Mouse (Mus musculus): ENCODE measurements at regions not wholly inside any gene's neighbourhood (a gene's known extent, or its start where the extent isn't known, plus 50 kb on each side); places are given as distances from the start of the nearest gene placed in this dataset.

DNA sequence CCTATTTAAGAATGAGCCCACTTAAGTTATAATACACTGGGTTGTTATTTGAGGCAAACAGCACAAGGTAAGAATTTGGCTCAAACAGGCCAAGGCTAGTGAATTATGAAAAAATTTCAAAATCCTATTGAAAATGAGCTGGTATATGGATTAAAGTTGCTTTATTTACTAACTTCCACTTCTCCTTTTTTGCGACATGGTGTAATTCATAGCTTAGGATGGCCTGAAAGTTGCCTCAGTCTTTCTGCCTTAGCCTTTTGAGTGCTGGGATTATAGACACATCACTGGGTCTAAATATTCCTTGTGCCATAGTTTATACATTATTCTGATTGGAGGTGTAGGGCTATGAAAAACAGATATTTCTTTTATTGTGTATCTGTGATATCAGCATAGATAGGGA lies 81.9 kb downstream of the Edem1 start:
- Histone ChIP-seq H3K4me3 (ENCODE audit: low read depth, low read length) (no peak overlapping the region), H3K9ac (replicated peaks; ENCODE audit: low read length, poor library complexity, severe bottlenecking) (no peak overlapping the region), H3K27ac (ENCODE audit: low read depth, low read length) (no peak overlapping the region), H3K36me3 (ENCODE audit: insufficient read depth, low read length) (no peaks in the 10 kb centered on the region), H3K4me2 (ENCODE audit: low read depth, low read length, poor library complexity, severe bottlenecking) (no peak overlapping the region), H3K9me3 (ENCODE audit: low read length) (no peaks in the 10 kb centered on the region), H3K4me1 (ENCODE audit: insufficient read depth, low read length) (no peaks in the 10 kb centered on the region), H3K27me3 (ENCODE audit: insufficient read depth, low read length) (no peaks in the 10 kb centered on the region)
- DNase-seq (ENCODE audit: low spot score) (no peak), ATAC-seq (ENCODE audit: low FRiP score) (no peak)
- 93% methylated on average over 1 of the region's 1 CpGs for WGBS
- TF ChIP-seq CTCF (IDR thresholded peaks at IDR 0.05): no peak

- Histone ChIP-seq H3K9ac (replicated peaks; ENCODE audit: low read length, poor library complexity, severe bottlenecking) (no peak overlapping the region), H3K36me3 (ENCODE audit: insufficient read depth, low read length) (no peaks in the 10 kb centered on the region), H3K4me1 (ENCODE audit: insufficient read depth, low read length) (no peaks in the 10 kb centered on the region), H3K4me2 (ENCODE audit: low read depth, low read length, poor library complexity, severe bottlenecking) (no peak overlapping the region), H3K27ac (ENCODE audit: low read depth, low read length) (no peak overlapping the region), H3K9me3 (ENCODE audit: low read length) (no peaks in the 10 kb centered on the region), H3K27me3 (ENCODE audit: insufficient read depth, low read length) (no peaks in the 10 kb centered on the region), H3K4me3 (ENCODE audit: low read depth, low read length) (no peak overlapping the region)
- no peak for DNase-seq (ENCODE audit: low spot score)
- ATAC-seq (ENCODE audit: low FRiP score): no peak
- WGBS: 46% methylated on average over 7 of the region's 7 CpGs
- TF ChIP-seq CTCF (IDR thresholded peaks at IDR 0.05): no peak
Measured at GRCm38 (mm10) chr6:108912539-108912938, 84.1 kb downstream of the Edem1 start.

GRCm38 (mm10) chr6:108919372-108919913 lies 91.0 kb downstream of the Edem1 start:
- no peaks in the 10 kb centered on the region for H3K27me3 ChIP-seq (ENCODE audit: insufficient read depth, low read length)
- no peak for DNase-seq (ENCODE audit: low spot score)
- no peak overlapping the region for H3K4me3 ChIP-seq (ENCODE audit: low read depth, low read length)
- no peak for ATAC-seq (ENCODE audit: low FRiP score)
- 48% methylated on average over 2 of the region's 2 CpGs for WGBS
- H3K36me3 ChIP-seq (ENCODE audit: insufficient read depth, low read length): no peaks in the 10 kb centered on the region
- TF ChIP-seq CTCF (IDR thresholded peaks at IDR 0.05): no peak
- no peak overlapping the region for H3K4me2 ChIP-seq (ENCODE audit: low read depth, low read length, poor library complexity, severe bottlenecking)
- no peaks in the 10 kb centered on the region for H3K9me3 ChIP-seq (ENCODE audit: low read length)
- H3K9ac ChIP-seq (replicated peaks; ENCODE audit: low read length, poor library complexity, severe bottlenecking): no peak overlapping the region
- no peak overlapping the region for H3K27ac ChIP-seq (ENCODE audit: low read depth, low read length)
- no peaks in the 10 kb centered on the region for H3K4me1 ChIP-seq (ENCODE audit: insufficient read depth, low read length)

DNA sequence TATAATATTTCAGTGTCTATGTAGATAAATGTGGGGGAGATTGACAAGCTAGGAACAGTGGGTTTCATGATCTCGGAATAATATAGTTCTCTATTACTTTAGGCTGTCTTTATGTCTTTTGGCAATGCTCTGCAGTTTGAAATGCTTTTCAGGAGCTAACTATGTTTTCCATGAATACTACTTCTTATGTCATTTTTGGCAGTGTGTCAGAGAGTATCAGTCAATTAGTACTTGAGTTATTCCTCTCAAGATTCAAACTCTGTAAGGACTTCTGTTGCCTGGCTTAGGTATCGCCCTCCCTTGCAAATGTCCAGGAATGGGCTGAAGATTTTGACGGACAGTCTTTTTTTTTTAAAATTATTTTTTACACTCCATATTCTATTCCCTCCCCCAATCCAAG lies 92.7 kb downstream of the Edem1 start:
- no peak for ATAC-seq (ENCODE audit: low FRiP score)
- H3K9me3 ChIP-seq (ENCODE audit: low read length): no peaks in the 10 kb centered on the region
- H3K4me1 ChIP-seq (ENCODE audit: insufficient read depth, low read length): no peaks in the 10 kb centered on the region
- 89% methylated on average over 3 of the region's 3 CpGs for WGBS
- H3K27me3 ChIP-seq (ENCODE audit: insufficient read depth, low read length): no peaks in the 10 kb centered on the region
- no peak overlapping the region for H3K4me2 ChIP-seq (ENCODE audit: low read depth, low read length, poor library complexity, severe bottlenecking)
- H3K36me3 ChIP-seq (ENCODE audit: insufficient read depth, low read length): no peaks in the 10 kb centered on the region
- H3K9ac ChIP-seq (replicated peaks; ENCODE audit: low read length, poor library complexity, severe bottlenecking): no peak overlapping the region
- H3K27ac ChIP-seq (ENCODE audit: low read depth, low read length): no peak overlapping the region
- no peak overlapping the region for H3K4me3 ChIP-seq (ENCODE audit: low read depth, low read length)
- no peak for TF ChIP-seq CTCF (IDR thresholded peaks at IDR 0.05)
- no peak for DNase-seq (ENCODE audit: low spot score)

- Histone ChIP-seq H3K27ac (ENCODE audit: low read depth, low read length) (no peak overlapping the region), H3K9me3 (ENCODE audit: low read length) (no peaks in the 10 kb centered on the region), H3K4me2 (ENCODE audit: low read depth, low read length, poor library complexity, severe bottlenecking) (no peak overlapping the region), H3K36me3 (ENCODE audit: insufficient read depth, low read length) (no peaks in the 10 kb centered on the region), H3K9ac (replicated peaks; ENCODE audit: low read length, poor library complexity, severe bottlenecking) (no peak overlapping the region), H3K27me3 (ENCODE audit: insufficient read depth, low read length) (no peaks in the 10 kb centered on the region), H3K4me3 (ENCODE audit: low read depth, low read length) (no peak overlapping the region), H3K4me1 (ENCODE audit: insufficient read depth, low read length) (no peaks in the 10 kb centered on the region)
- DNase-seq (ENCODE audit: low spot score): no peak
- no peak for TF ChIP-seq CTCF (IDR thresholded peaks at IDR 0.05)
- WGBS: 91% methylated on average over 6 of the region's 6 CpGs
- ATAC-seq (ENCODE audit: low FRiP score): no peak
Measured at GRCm38 (mm10) chr6:108922564-108922963, 94.1 kb downstream of the Edem1 start.

DNA sequence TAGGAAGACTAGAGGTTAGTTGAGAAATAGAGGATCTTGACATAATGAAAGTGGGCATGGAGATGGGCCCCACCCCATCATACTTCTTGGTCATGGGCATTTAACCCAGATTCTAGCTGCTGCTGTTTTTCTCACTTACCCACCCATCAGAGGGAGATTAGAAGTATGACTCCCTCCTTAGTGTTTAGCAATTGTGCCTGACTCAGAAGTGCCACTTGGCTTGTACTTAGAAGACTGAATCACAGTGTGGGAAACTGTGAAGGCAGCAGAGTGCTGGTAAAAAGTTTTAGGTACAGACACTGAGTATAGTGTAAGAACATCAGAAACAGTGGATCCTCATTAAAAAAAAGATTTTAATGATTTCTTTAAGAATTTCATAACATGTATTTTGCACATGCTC lies 100.5 kb downstream of the Edem1 start:
- Histone ChIP-seq H3K27ac (ENCODE audit: low read depth, low read length) (no peak overlapping the region), H3K4me1 (ENCODE audit: insufficient read depth, low read length) (no peaks in the 10 kb centered on the region), H3K9me3 (ENCODE audit: low read length) (no peaks in the 10 kb centered on the region), H3K9ac (replicated peaks; ENCODE audit: low read length, poor library complexity, severe bottlenecking) (no peak overlapping the region), H3K36me3 (ENCODE audit: insufficient read depth, low read length) (no peaks in the 10 kb centered on the region), H3K4me2 (ENCODE audit: low read depth, low read length, poor library complexity, severe bottlenecking) (no peak overlapping the region), H3K27me3 (ENCODE audit: insufficient read depth, low read length) (no peaks in the 10 kb centered on the region), H3K4me3 (ENCODE audit: low read depth, low read length) (no peak overlapping the region)
- DNase-seq (ENCODE audit: low spot score): no peak
- TF ChIP-seq CTCF (IDR thresholded peaks at IDR 0.05): no peak
- ATAC-seq (ENCODE audit: low FRiP score): no peak
